Mouse (Mus musculus) G1E (cell line): Measurements from ENCODE around the gene Zmiz2. TPM values are rescaled to one million over a fixed set of nuclear protein-coding genes. Genes with fewer than 3 reads are reported as not detected.
"Not testable (repeated sequence)": the region's sequence is repeated elsewhere in the genome, so short reads cannot be mapped to it uniquely, and the experiment has no call there.

ENCODE experiments used
- ATAC-seq: 2 replicates; pipeline ENCODE4 v1.8.0; 2016; ENCODE audit warnings: mild to moderate bottlenecking; ENCODE audit not compliant: insufficient number of reproducible peaks, poor library complexity, low FRiP score, severe bottlenecking; ENCODE audit errors: extremely low read depth
- DNase-seq: peaks from one replicate; pipeline ENCODE4 v3.0.0; 2012; ENCODE audit warnings: low spot score
- H3K27me3 ChIP-seq: 2 replicates; pipeline ENCODE4 v1.6.1; 2012; ENCODE audit warnings: mild to moderate bottlenecking, low read length, inconsistent platforms; ENCODE audit not compliant: insufficient read depth
- H3K36me3 ChIP-seq: replicated peaks from 2 replicates; pipeline ENCODE3; 2012; ENCODE audit warnings: mild to moderate bottlenecking, inconsistent platforms
- H3K4me1 ChIP-seq: 2 replicates; pipeline ENCODE4 v1.6.1; 2012; ENCODE audit warnings: low read depth, low read length, inconsistent platforms, mixed read lengths; ENCODE audit not compliant: insufficient read depth
- H3K4me3 ChIP-seq: 2 replicates; pipeline ENCODE4 v1.5.1; 2012; ENCODE audit warnings: low read depth, mild to moderate bottlenecking, inconsistent platforms, low read length, moderate library complexity, mixed read lengths
- H3K9me3 ChIP-seq: replicated peaks from 2 replicates; pipeline ENCODE4 v1.6.1; 2012; ENCODE audit warnings: inconsistent platforms
- CTCF ChIP-seq: IDR thresholded peaks from 2 replicates; pipeline ENCODE4 v1.5.1; 2012; ENCODE audit warnings: low read depth, low read length, inconsistent platforms, mixed read lengths
- GATA1 ChIP-seq: IDR thresholded peaks from 2 replicates; pipeline ENCODE4 v1.6.1; 2012; ENCODE audit warnings: borderline replicate concordance, low read length, inconsistent platforms, mixed read lengths
- GATA2 ChIP-seq: IDR thresholded peaks from 2 replicates; pipeline ENCODE4 v1.6.1; 2012; ENCODE audit warnings: low read depth, low read length, inconsistent platforms, borderline replicate concordance
- POLR2AphosphoS5 ChIP-seq: IDR thresholded peaks from 2 replicates; pipeline ENCODE4 v1.6.1; 2012; ENCODE audit warnings: low read depth, low read length, inconsistent platforms; ENCODE audit not compliant: insufficient replicate concordance
- TAL1 ChIP-seq: conservative IDR thresholded peaks from 2 replicates; pipeline ENCODE4 v1.6.1; 2012; ENCODE audit warnings: low read depth, low read length, inconsistent platforms, mixed read lengths
- polyA plus RNA-seq: library from polyadenylated mRNA; stranded (reverse); fragments of >175 nt; gene quantifications from 2 replicates; pipeline ENCODE4 v1.2.3, GENCODE M21; 2012
- total RNA-seq, 2 experiments: library from RNA; stranded (forward) in 1 of 2; stranded (reverse) in 1 of 2; fragments of 200-1000 nt in 1 of 2; fragments of >200 nt in 1 of 2; fragmentation: Nextera tagmentation in 1 of 2; gene quantifications; 2 replicates each; pipeline ENCODE4 v1.2.3; 2014 to 2017

Gene Zmiz2
- total and polyA plus RNA-seq, 3 experiments: 7.1 to 245 (median 63.4) TPM

DNA sequence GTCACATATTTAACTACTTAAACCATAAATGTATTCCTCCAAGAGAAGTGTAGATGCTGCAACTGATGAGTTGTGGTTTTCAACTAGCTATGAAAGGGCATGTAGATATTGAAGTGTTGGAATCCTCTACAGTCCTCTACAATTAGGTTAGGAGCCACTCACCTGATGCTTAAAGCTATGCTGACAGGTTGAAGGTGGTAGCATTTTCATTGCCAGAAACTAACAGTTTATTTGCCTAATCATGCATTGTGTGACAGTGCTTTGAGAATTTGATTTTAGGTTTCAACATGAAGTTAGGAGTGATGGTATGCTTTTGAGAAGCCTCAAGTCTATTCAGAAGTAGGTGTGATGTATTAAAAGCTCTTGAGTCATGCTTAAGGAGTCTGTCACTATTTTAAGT lies 28.6 kb downstream of the Zmiz2 start:
- H3K4me3 ChIP-seq: peak overlapping the region; percentile 83
- peaks cover 24% of the 10 kb centered on the region for H3K4me1 ChIP-seq
- no peak for DNase-seq

DNA sequence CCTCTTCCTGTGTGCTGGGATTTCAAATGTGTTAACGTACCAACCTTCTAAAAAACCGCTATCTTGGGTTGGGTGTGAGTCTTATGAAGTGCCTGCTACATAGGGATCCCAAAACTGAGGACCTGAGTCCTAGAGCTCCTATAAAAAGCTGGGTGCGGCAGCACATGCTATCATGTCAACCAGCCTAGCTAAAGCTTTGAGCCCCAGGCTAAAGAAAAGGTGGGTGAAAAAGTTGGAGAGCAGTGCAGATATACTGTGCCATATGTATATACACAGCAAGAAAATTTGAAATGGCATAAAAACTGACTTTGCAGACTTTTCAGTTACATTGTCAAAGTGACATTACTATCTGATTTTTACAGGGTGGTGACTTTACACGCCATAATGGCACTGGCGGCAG lies 29.9 kb downstream of the Zmiz2 start:
- TF ChIP-seq GATA1 (no peak), POLR2AphosphoS5 (no peak)
- Histone ChIP-seq H3K27me3 (no peaks in the 10 kb centered on the region), H3K4me3 (peak overlapping the region; percentile 40; the same call in 1 of the 2 replicates), H3K4me1 (peaks cover 21% of the 10 kb centered on the region), H3K36me3 (peaks cover 62% of the 10 kb centered on the region), H3K9me3 (no peaks in the 10 kb centered on the region)
- ATAC-seq (no peak), DNase-seq (no peak)

More for the DNA sequence above, 28.6 kb downstream of the Zmiz2 start:
- H3K36me3 ChIP-seq: peaks cover 49% of the 10 kb centered on the region
- TF ChIP-seq GATA2 (no peak), TAL1 (no peak), POLR2AphosphoS5 (peak; percentile 13; the same call in 1 of the 2 replicates), GATA1 (no peak), CTCF (no peak)
- no peaks in the 10 kb centered on the region for H3K27me3 ChIP-seq
- ATAC-seq: no peak
- no peaks in the 10 kb centered on the region for H3K9me3 ChIP-seq

DNA sequence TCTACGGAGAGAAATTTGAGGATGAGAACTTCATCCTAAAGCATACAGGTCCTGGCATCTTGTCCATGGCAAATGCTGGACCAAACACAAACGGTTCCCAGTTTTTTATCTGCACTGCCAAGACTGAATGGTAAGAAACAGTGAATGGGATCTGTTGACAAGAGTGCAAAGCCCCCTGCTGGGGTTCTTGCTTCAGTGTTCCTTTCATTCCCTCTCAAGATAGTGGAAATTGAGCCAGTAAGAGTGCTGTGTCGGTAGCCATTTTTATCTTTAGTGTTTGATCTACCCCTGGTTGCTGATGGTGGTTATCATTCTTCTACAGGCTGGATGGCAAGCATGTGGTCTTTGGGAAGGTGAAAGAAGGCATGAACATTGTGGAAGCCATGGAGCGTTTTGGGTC lies 30.3 kb downstream of the Zmiz2 start:
- not testable (repeated sequence) for H3K27me3 ChIP-seq, H3K4me3 ChIP-seq, DNase-seq, ATAC-seq, H3K9me3 ChIP-seq
- H3K36me3 ChIP-seq: peaks cover 65% of the 10 kb centered on the region
- peaks cover 19% of the 10 kb centered on the region for H3K4me1 ChIP-seq

DNA sequence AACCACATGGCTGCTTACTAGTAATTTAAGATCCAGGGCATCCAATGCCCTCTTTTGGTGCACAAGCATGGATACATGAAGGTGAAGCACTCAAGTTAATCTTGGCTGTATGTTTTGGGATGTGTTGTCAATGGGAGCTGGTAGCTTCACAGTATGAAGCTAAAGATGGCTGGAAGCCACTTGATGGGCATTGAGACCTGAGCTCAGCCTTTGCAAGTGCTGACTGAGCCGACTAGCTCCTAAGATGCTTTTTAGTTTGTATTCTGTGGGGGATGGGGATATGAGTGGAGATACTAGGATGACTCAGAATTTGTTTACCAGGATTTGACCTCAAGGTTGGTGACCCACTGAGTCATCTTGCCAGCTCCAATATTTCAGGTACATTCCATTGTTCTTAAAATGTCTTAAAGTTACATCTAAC lies 31.4 kb downstream of the Zmiz2 start:
- no peak for ATAC-seq
- no peak for TF ChIP-seq GATA1
- TF ChIP-seq POLR2AphosphoS5: peak; percentile 9; the same call in 1 of the 2 replicates
- peaks cover 73% of the 10 kb centered on the region for H3K36me3 ChIP-seq

DNA sequence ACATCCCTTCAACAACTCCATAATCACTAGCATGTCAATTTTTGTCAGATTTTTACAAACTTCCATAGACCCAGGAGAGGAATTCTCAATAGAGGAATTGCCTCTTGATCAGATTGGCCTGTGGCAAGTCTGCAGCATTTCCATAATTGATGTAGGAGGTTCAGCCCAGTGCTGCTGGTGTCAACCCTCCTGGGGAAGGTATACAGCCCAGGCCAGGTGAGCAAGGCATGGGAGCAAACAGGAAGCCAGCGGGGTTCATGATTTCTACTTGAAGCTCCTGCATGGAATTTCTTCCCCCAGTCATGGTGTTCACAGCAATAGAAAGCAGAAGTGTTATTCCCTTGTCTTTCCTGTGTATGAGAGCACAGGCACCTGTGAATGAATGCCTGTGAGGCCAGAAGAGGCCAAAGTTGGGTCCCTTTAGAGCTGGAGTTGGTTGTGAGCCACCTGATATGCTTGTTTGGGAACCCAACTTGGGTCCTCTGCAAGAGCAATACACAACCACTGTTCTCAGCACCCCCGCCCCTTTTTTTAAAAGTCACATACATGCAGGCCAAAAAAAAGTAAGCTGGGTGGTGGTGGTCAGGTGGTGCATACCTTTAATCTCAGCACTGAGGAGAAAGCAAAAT lies 32.0 kb downstream of the Zmiz2 start:
- no peak for ATAC-seq
- TF ChIP-seq GATA2: no peak
- peak; percentile 81; the same call in 1 of the 2 replicates for TF ChIP-seq POLR2AphosphoS5
- DNase-seq: no peak
- Histone ChIP-seq H3K4me3 (no peak overlapping the region), H3K4me1 (peaks cover 8% of the 10 kb centered on the region), H3K36me3 (peaks cover 76% of the 10 kb centered on the region), H3K27me3 (no peaks in the 10 kb centered on the region), H3K9me3 (no peaks in the 10 kb centered on the region)

More for the DNA sequence above, 31.4 kb downstream of the Zmiz2 start:
- Histone ChIP-seq H3K9me3 (no peaks in the 10 kb centered on the region), H3K27me3 (no peaks in the 10 kb centered on the region), H3K4me1 (peaks cover 9% of the 10 kb centered on the region), H3K4me3 (no peak overlapping the region)
- DNase-seq: no peak

DNA sequence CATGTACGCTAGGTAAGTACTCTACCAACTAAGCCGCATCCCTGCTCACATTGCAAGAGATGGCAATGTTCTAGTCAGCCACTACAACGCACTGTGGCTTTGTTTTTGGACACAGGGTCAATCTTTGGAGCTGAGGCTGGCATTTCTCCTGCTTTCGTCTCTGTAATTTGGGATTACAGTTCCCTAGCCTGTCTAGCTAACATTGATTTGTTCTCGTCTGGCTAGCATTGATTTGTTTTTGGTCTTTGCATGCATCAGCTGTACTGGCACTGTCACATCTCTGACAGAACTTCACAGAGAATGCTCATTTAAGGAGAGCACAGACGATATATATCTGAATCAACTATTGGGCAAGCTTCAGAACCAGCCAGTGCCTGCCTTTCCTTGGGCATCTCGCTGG lies 41.3 kb downstream of the Zmiz2 start:
- Histone ChIP-seq H3K9me3 (no peaks in the 10 kb centered on the region), H3K4me3 (no peak overlapping the region), H3K4me1 (no peaks in the 10 kb centered on the region), H3K36me3 (peaks cover 87% of the 10 kb centered on the region), H3K27me3 (no peaks in the 10 kb centered on the region)
- no peak for ATAC-seq
- no peak for DNase-seq
- TF ChIP-seq GATA1 (no peak), POLR2AphosphoS5 (no peak), TAL1 (no peak), GATA2 (no peak), CTCF (no peak)

DNA sequence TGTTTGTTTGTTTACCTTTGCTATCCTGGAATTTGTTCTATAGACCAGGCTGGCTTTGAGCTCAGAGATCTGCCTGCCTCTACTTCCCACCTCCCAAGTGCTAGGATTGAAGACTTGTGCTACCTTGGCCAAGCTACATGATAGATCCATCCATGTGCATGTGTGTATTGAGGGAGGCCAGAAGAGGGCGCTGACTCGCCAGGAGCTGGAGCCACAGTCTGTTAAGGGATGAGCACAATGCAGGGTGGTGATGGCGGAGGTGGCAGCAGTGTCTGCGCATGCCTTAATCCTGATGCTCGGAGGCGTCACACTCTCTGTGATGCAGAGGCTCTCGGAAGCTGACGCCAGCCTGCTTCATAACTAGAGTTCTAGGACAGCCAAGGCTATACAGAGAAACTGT lies 47.6 kb downstream of the Zmiz2 start:
- TF ChIP-seq TAL1 (no peak), GATA2 (no peak), POLR2AphosphoS5 (no peak), GATA1 (no peak), CTCF (no peak)
- H3K4me3 ChIP-seq: no peak overlapping the region
- H3K27me3 ChIP-seq: no peaks in the 10 kb centered on the region
- ATAC-seq (no peak), DNase-seq (no peak)
- no peaks in the 10 kb centered on the region for H3K9me3 ChIP-seq
- no peaks in the 10 kb centered on the region; the same call in 1 of the 2 replicates for H3K4me1 ChIP-seq
- H3K36me3 ChIP-seq: peaks cover 79% of the 10 kb centered on the region
